Mouse (Mus musculus) embryonic facial prominence, embryonic 11.5 days (tissue): Measurements from ENCODE around the gene Pcdh20. TPM values are rescaled to one million over a fixed set of nuclear protein-coding genes. Genes with fewer than 3 reads are reported as not detected.

Source experiments
- ATAC-seq: fragments of 200-750 bp; cut with Nextera tagmentation; replicated peaks from 2 replicates; pipeline ENCODE4 v1.8.0; 2017; ENCODE audit warnings: low read depth; ENCODE audit not compliant: insufficient number of reproducible peaks, low FRiP score, low TSS enrichment
- DNase-seq: peaks from one replicate; pipeline ENCODE4 v3.0.0-alpha.2; 2015; ENCODE audit warnings: low spot score
- H3K27ac ChIP-seq: fragments of 300-500 bp; sonication (generic); replicated peaks from 2 replicates; pipeline ENCODE4 v1.5.1; 2014; ENCODE audit warnings: mild to moderate bottlenecking, low read depth, low read length, control low read depth
- H3K27me3 ChIP-seq: fragments of 300-500 bp; sonication (generic); 2 replicates; pipeline ENCODE4 v1.6.1; 2014; ENCODE audit warnings: mild to moderate bottlenecking, low read length, moderate library complexity, mixed read lengths; ENCODE audit not compliant: control insufficient read depth, insufficient read depth
- H3K36me3 ChIP-seq: fragments of 300-500 bp; sonication (generic); replicated peaks from 2 replicates; pipeline ENCODE4 v1.6.1; 2014; ENCODE audit warnings: low read depth, mild to moderate bottlenecking, low read length, moderate library complexity, mixed read lengths; ENCODE audit not compliant: control insufficient read depth, insufficient read depth
- H3K4me1 ChIP-seq: fragments of 300-500 bp; sonication (generic); 2 replicates; pipeline ENCODE4 v1.6.1; 2014; ENCODE audit warnings: low read length, mixed read lengths; ENCODE audit not compliant: control insufficient read depth, insufficient read depth
- H3K4me2 ChIP-seq: fragments of 300-500 bp; sonication (generic); 2 replicates; pipeline ENCODE4 v1.6.1; 2014; ENCODE audit warnings: low read depth, mild to moderate bottlenecking, control low read depth, low read length, moderate library complexity
- H3K4me3 ChIP-seq: fragments of 300-500 bp; sonication (generic); 2 replicates; pipeline ENCODE4 v1.5.1; 2014; ENCODE audit warnings: low read depth, low read length, control low read depth
- H3K9ac ChIP-seq: fragments of 300-500 bp; sonication (generic); replicated peaks from 2 replicates; pipeline ENCODE4 v1.6.1; 2014; ENCODE audit warnings: mild to moderate bottlenecking, control low read depth, low read length
- H3K9me3 ChIP-seq: fragments of 300-500 bp; sonication (generic); replicated peaks from 2 replicates; pipeline ENCODE4 v1.6.1; 2016; ENCODE audit warnings: mild to moderate bottlenecking, low read length, inconsistent platforms, mixed read lengths; ENCODE audit not compliant: control insufficient read depth
- WGBS: fragments of 180-500 bp; shearing (Covaris S2); extraction: QIAGEN DNeasy Blood & Tissue Kit; methylation state at CpG from one replicate; pipeline ENCODE4 v1.1.7; 2014; 5-methylcytosine and 5-hydroxymethylcytosine counted together
- polyA plus RNA-seq: library from polyadenylated mRNA; unstranded; fragments of >200 nt; fragmentation: Nextera tagmentation; extraction: Ambion mirVana; gene quantifications from 2 replicates; pipeline ENCODE4 v1.2.1, GENCODE M21; 2014

Gene Pcdh20
- 2.1 and 2.2 TPM in 2 replicates for polyA plus RNA-seq

GRCm38 (mm10) chr14:88470495-88471434 is at the start of gene Pcdh20:
Pcdh20 (minus strand) TSS chr14:88471396.
- Histone ChIP-seq H3K36me3 (no peaks in the 10 kb centered on the region), H3K9me3 (no peaks in the 10 kb centered on the region), H3K27me3 (no peaks in the 10 kb centered on the region), H3K4me3 (peak within 1 kb of the TSS; percentile 40), H3K4me2 (peak within 1 kb of the TSS; percentile 90), H3K9ac (peak within 1 kb of the TSS; percentile 43; the same call in 1 of the 2 replicates), H3K4me1 (no peaks in the 10 kb centered on the region), H3K27ac (no peak within 1 kb of the TSS)
- DNase-seq = peak; percentile 72
- peak; percentile 91 for ATAC-seq
- WGBS = under 1% methylated on average over 29 of the region's 29 CpGs

GRCm38 (mm10) chr14:88479909-88480308 is 8.7 kb upstream of the Pcdh20 start:
- Histone ChIP-seq H3K9ac (no peak overlapping the region), H3K27ac (no peak overlapping the region), H3K36me3 (no peaks in the 10 kb centered on the region), H3K4me1 (no peaks in the 10 kb centered on the region), H3K9me3 (no peaks in the 10 kb centered on the region), H3K4me3 (no peak overlapping the region), H3K27me3 (no peaks in the 10 kb centered on the region), H3K4me2 (no peak overlapping the region)
- DNase-seq = peak; percentile 44
- ATAC-seq = no peak
- WGBS = 47% methylated on average over 3 of the region's 3 CpGs

- no peak for ATAC-seq
- Histone ChIP-seq H3K36me3 (no peaks in the 10 kb centered on the region), H3K27me3 (no peaks in the 10 kb centered on the region), H3K9me3 (no peaks in the 10 kb centered on the region), H3K4me3 (peak overlapping the region; percentile 40), H3K4me2 (peak overlapping the region; percentile 90), H3K4me1 (no peaks in the 10 kb centered on the region), H3K9ac (peak overlapping the region; percentile 43; the same call in 1 of the 2 replicates), H3K27ac (no peak overlapping the region)
- DNase-seq = peak; percentile 39
- WGBS = 2% methylated on average over 9 of the region's 9 CpGs
Measured at GRCm38 (mm10) chr14:88469956-88470355, 1.2 kb downstream of the Pcdh20 start.

GRCm38 (mm10) chr14:88469361-88469760 is 1.8 kb downstream of the Pcdh20 start:
- DNase-seq (peak; percentile 51), ATAC-seq (peak; percentile 54; the same call in 1 of the 2 replicates)
- peak overlapping the region; percentile 90 for H3K4me2 ChIP-seq
- no peaks in the 10 kb centered on the region for H3K9me3 ChIP-seq
- no peaks in the 10 kb centered on the region for H3K36me3 ChIP-seq
- peak overlapping the region; percentile 40 for H3K4me3 ChIP-seq
- no peaks in the 10 kb centered on the region for H3K4me1 ChIP-seq
- no peaks in the 10 kb centered on the region for H3K27me3 ChIP-seq
- peak overlapping the region; percentile 43 for H3K9ac ChIP-seq
- 3% methylated on average over 18 of the region's 18 CpGs for whole genome bisulfite sequencing
- no peak overlapping the region for H3K27ac ChIP-seq

GRCm38 (mm10) chr14:88466416-88466815 is 4.8 kb downstream of the Pcdh20 start:
- no peaks in the 10 kb centered on the region for H3K9me3 ChIP-seq
- no peak overlapping the region for H3K4me2 ChIP-seq
- 90% methylated on average over 1 of the region's 1 CpGs for WGBS
- no peak overlapping the region for H3K9ac ChIP-seq
- H3K4me3 ChIP-seq = no peak overlapping the region
- H3K27me3 ChIP-seq = no peaks in the 10 kb centered on the region
- no peak overlapping the region for H3K27ac ChIP-seq
- no peaks in the 10 kb centered on the region for H3K36me3 ChIP-seq
- peak; percentile 61 for DNase-seq
- no peak for ATAC-seq
- no peaks in the 10 kb centered on the region for H3K4me1 ChIP-seq

GRCm38 (mm10) chr14:88464356-88464755 is 6.8 kb downstream of the Pcdh20 start:
- no peak for DNase-seq
- no peak overlapping the region for H3K4me2 ChIP-seq
- no peaks in the 10 kb centered on the region for H3K27me3 ChIP-seq
- ATAC-seq = no peak
- H3K4me3 ChIP-seq = no peak overlapping the region
- no peak overlapping the region for H3K9ac ChIP-seq
- no peaks in the 10 kb centered on the region for H3K9me3 ChIP-seq
- H3K27ac ChIP-seq = no peak overlapping the region
- H3K36me3 ChIP-seq = no peaks in the 10 kb centered on the region
- WGBS = 73% methylated on average over 1 of the region's 1 CpGs
- H3K4me1 ChIP-seq = no peaks in the 10 kb centered on the region

- WGBS = 78% methylated on average over 2 of the region's 2 CpGs
- no peak overlapping the region for H3K4me3 ChIP-seq
Measured at GRCm38 (mm10) chr14:88463357-88463756, 7.8 kb downstream of the Pcdh20 start.

GRCm38 (mm10) chr14:88462944-88463343 is 8.3 kb downstream of the Pcdh20 start:
- Histone ChIP-seq H3K9me3 (no peaks in the 10 kb centered on the region), H3K4me3 (no peak overlapping the region), H3K27me3 (no peaks in the 10 kb centered on the region), H3K4me2 (no peak overlapping the region), H3K4me1 (no peaks in the 10 kb centered on the region), H3K9ac (no peak overlapping the region), H3K27ac (no peak overlapping the region), H3K36me3 (no peaks in the 10 kb centered on the region)
- DNase-seq (no peak), ATAC-seq (no peak)
- 69% methylated on average over 3 of the region's 3 CpGs for WGBS

More at GRCm38 (mm10) chr14:88463357-88463756, 7.8 kb downstream of the Pcdh20 start:
- DNase-seq (no peak), ATAC-seq (no peak)
- H3K36me3 ChIP-seq = no peaks in the 10 kb centered on the region
- H3K4me1 ChIP-seq = no peaks in the 10 kb centered on the region
- H3K9me3 ChIP-seq = no peaks in the 10 kb centered on the region
- H3K4me2 ChIP-seq = no peak overlapping the region
- H3K27ac ChIP-seq = no peak overlapping the region
- no peaks in the 10 kb centered on the region for H3K27me3 ChIP-seq
- H3K9ac ChIP-seq = no peak overlapping the region
